Mouse (Mus musculus) heart, embryonic 10.5 days (tissue): ENCODE data around the gene Xylt1. TPM values are rescaled to one million over a fixed set of nuclear protein-coding genes. Genes with fewer than 3 reads are reported as not detected.

Experiments
- DNase-seq: peaks from one replicate; pipeline ENCODE4 v3.0.0-alpha.2; 2017; ENCODE audit warnings: low spot score
- H3K27ac ChIP-seq: fragments of 300-500 bp; sonication (generic); 2 replicates; pipeline ENCODE4 v1.5.1; 2016; ENCODE audit warnings: mild to moderate bottlenecking
- H3K27me3 ChIP-seq: fragments of 300-500 bp; sonication (generic); 2 replicates; pipeline ENCODE4 v1.6.1; 2016; ENCODE audit warnings: mild to moderate bottlenecking; ENCODE audit not compliant: poor library complexity, insufficient read depth, severe bottlenecking
- H3K36me3 ChIP-seq: fragments of 300-500 bp; sonication (generic); 2 replicates; pipeline ENCODE4 v1.6.1; 2016; ENCODE audit warnings: mild to moderate bottlenecking, moderate library complexity
- H3K4me1 ChIP-seq: fragments of 300-500 bp; sonication (generic); 2 replicates; pipeline ENCODE4 v1.6.1; 2016; ENCODE audit warnings: mild to moderate bottlenecking
- H3K4me3 ChIP-seq: fragments of 300-500 bp; sonication (generic); 2 replicates; pipeline ENCODE4 v1.5.1; 2016; ENCODE audit warnings: mild to moderate bottlenecking, moderate library complexity
- H3K9me3 ChIP-seq: fragments of 300-500 bp; sonication (generic); 2 replicates; pipeline ENCODE4 v1.6.1; 2016; ENCODE audit warnings: mild to moderate bottlenecking, moderate library complexity
- WGBS: fragments of 180-500 bp; shearing (Covaris S2); methylation state at CpG from one replicate; pipeline ENCODE4 v1.1.7; 2016; 5-methylcytosine and 5-hydroxymethylcytosine counted together
- polyA plus RNA-seq: library from polyadenylated mRNA; unstranded; fragments of >200 nt; fragmentation: Nextera tagmentation; extraction: Ambion mirVana; gene quantifications from 2 replicates; pipeline ENCODE4 v1.2.1, GENCODE M21; 2016

Xylt1 gene
- polyA plus RNA-seq, 1 experiment from 2014 or later: 1.8 TPM

GRCm38 (mm10) chr7:117429895-117430294 lies 49.1 kb downstream of the Xylt1 start:
- WGBS: 62% methylated on average over 3 of the region's 3 CpGs
- peaks cover 40% of the 10 kb centered on the region for H3K4me1 ChIP-seq

GRCm38 (mm10) chr7:117430361-117430935 lies 49.7 kb downstream of the Xylt1 start:
- Histone ChIP-seq H3K4me1 (peaks cover 45% of the 10 kb centered on the region), H3K9me3 (no peaks in the 10 kb centered on the region), H3K36me3 (no peaks in the 10 kb centered on the region), H3K27me3 (no peaks in the 10 kb centered on the region), H3K27ac (0 out of 2 replicates have a peak overlapping the region, but pooled peaks have one; percentile 29), H3K4me3 (no peak overlapping the region)
- no peak for DNase-seq
- 84% methylated on average over 5 of the region's 5 CpGs for WGBS

More at GRCm38 (mm10) chr7:117429895-117430294, 49.1 kb downstream of the Xylt1 start:
- Histone ChIP-seq H3K4me3 (no peak overlapping the region), H3K27ac (peak overlapping the region; percentile 29), H3K36me3 (no peaks in the 10 kb centered on the region), H3K9me3 (no peaks in the 10 kb centered on the region), H3K27me3 (no peaks in the 10 kb centered on the region)
- no peak for DNase-seq

GRCm38 (mm10) chr7:117433641-117434040 lies 52.9 kb downstream of the Xylt1 start:
- Histone ChIP-seq H3K9me3 (no peaks in the 10 kb centered on the region), H3K4me1 (peaks cover 48% of the 10 kb centered on the region), H3K27me3 (no peaks in the 10 kb centered on the region), H3K4me3 (no peak overlapping the region), H3K27ac (no peak overlapping the region), H3K36me3 (no peaks in the 10 kb centered on the region)
- DNase-seq: no peak
- WGBS: 76% methylated on average over 9 of the region's 9 CpGs

GRCm38 (mm10) chr7:117435091-117435490 lies 54.3 kb downstream of the Xylt1 start:
- 74% methylated on average over 3 of the region's 3 CpGs for WGBS
- DNase-seq: no peak
- Histone ChIP-seq H3K4me3 (no peak overlapping the region), H3K27me3 (no peaks in the 10 kb centered on the region), H3K9me3 (no peaks in the 10 kb centered on the region), H3K4me1 (peaks cover 41% of the 10 kb centered on the region), H3K27ac (no peak overlapping the region; the same call in 1 of the 2 replicates), H3K36me3 (no peaks in the 10 kb centered on the region)

- Histone ChIP-seq H3K4me3 (no peak overlapping the region), H3K27ac (0 out of 2 replicates have a peak overlapping the region, but pooled peaks have one; percentile 39), H3K36me3 (no peaks in the 10 kb centered on the region), H3K4me1 (peaks cover 38% of the 10 kb centered on the region), H3K27me3 (no peaks in the 10 kb centered on the region), H3K9me3 (no peaks in the 10 kb centered on the region)
- 86% methylated on average over 12 of the region's 12 CpGs for WGBS
- no peak for DNase-seq
These were observed 55.1 kb downstream of the Xylt1 start for GRCm38 (mm10) chr7:117435730-117436441.

GRCm38 (mm10) chr7:117436892-117437291 lies 56.1 kb downstream of the Xylt1 start:
- H3K27ac ChIP-seq: no peak overlapping the region

GRCm38 (mm10) chr7:117440994-117441393 lies 60.2 kb downstream of the Xylt1 start:
- Histone ChIP-seq H3K4me3 (no peak overlapping the region), H3K4me1 (peaks cover 41% of the 10 kb centered on the region), H3K36me3 (no peaks in the 10 kb centered on the region), H3K27ac (no peak overlapping the region), H3K9me3 (no peaks in the 10 kb centered on the region), H3K27me3 (no peaks in the 10 kb centered on the region)
- no peak for DNase-seq
- WGBS: 83% methylated on average over 3 of the region's 3 CpGs

More at GRCm38 (mm10) chr7:117436892-117437291, 56.1 kb downstream of the Xylt1 start:
- peaks cover 42% of the 10 kb centered on the region for H3K4me1 ChIP-seq
- H3K9me3 ChIP-seq: no peaks in the 10 kb centered on the region
- H3K36me3 ChIP-seq: no peaks in the 10 kb centered on the region
- 78% methylated on average over 11 of the region's 11 CpGs for WGBS
- DNase-seq: no peak
- no peak overlapping the region for H3K4me3 ChIP-seq
- no peaks in the 10 kb centered on the region for H3K27me3 ChIP-seq

GRCm38 (mm10) chr7:117442639-117443038 lies 61.9 kb downstream of the Xylt1 start:
- no peaks in the 10 kb centered on the region for H3K27me3 ChIP-seq
- DNase-seq: no peak
- peaks cover 31% of the 10 kb centered on the region for H3K4me1 ChIP-seq
- H3K27ac ChIP-seq: no peak overlapping the region
- WGBS: 81% methylated on average over 2 of the region's 2 CpGs
- H3K4me3 ChIP-seq: no peak overlapping the region
- H3K36me3 ChIP-seq: no peaks in the 10 kb centered on the region
- H3K9me3 ChIP-seq: no peaks in the 10 kb centered on the region

- peaks cover 31% of the 10 kb centered on the region for H3K4me1 ChIP-seq
- H3K27me3 ChIP-seq: no peaks in the 10 kb centered on the region
- no peak overlapping the region for H3K4me3 ChIP-seq
- H3K9me3 ChIP-seq: no peaks in the 10 kb centered on the region
- no peaks in the 10 kb centered on the region for H3K36me3 ChIP-seq
- H3K27ac ChIP-seq: no peak overlapping the region
- no peak for DNase-seq
- WGBS: 90% methylated on average over 7 of the region's 7 CpGs
These were observed 62.4 kb downstream of the Xylt1 start for GRCm38 (mm10) chr7:117443215-117443614.

- no peaks in the 10 kb centered on the region for H3K27me3 ChIP-seq
- no peaks in the 10 kb centered on the region for H3K9me3 ChIP-seq
- no peak overlapping the region for H3K4me3 ChIP-seq
- peak overlapping the region; percentile 64 for H3K27ac ChIP-seq
- 21% methylated on average over 3 of the region's 3 CpGs for WGBS
- no peaks in the 10 kb centered on the region for H3K36me3 ChIP-seq
- no peak for DNase-seq
- peaks cover 34% of the 10 kb centered on the region for H3K4me1 ChIP-seq
These were observed 64.7 kb downstream of the Xylt1 start for GRCm38 (mm10) chr7:117445471-117445870.

GRCm38 (mm10) chr7:117449605-117450004 lies 68.8 kb downstream of the Xylt1 start:
- no peaks in the 10 kb centered on the region for H3K9me3 ChIP-seq

GRCm38 (mm10) chr7:117451212-117451611 lies 70.4 kb downstream of the Xylt1 start:
- H3K9me3 ChIP-seq: no peaks in the 10 kb centered on the region
- H3K4me3 ChIP-seq: no peak overlapping the region

More at GRCm38 (mm10) chr7:117449605-117450004, 68.8 kb downstream of the Xylt1 start:
- no peaks in the 10 kb centered on the region for H3K27me3 ChIP-seq
- H3K4me3 ChIP-seq: no peak overlapping the region
- H3K4me1 ChIP-seq: peaks cover 45% of the 10 kb centered on the region
- H3K27ac ChIP-seq: no peak overlapping the region
- no peaks in the 10 kb centered on the region for H3K36me3 ChIP-seq
- 91% methylated on average over 5 of the region's 5 CpGs for WGBS
- no peak for DNase-seq

GRCm38 (mm10) chr7:117452269-117452668 lies 71.5 kb downstream of the Xylt1 start:
- Histone ChIP-seq H3K4me3 (no peak overlapping the region), H3K36me3 (no peaks in the 10 kb centered on the region), H3K27me3 (no peaks in the 10 kb centered on the region), H3K4me1 (peaks cover 32% of the 10 kb centered on the region), H3K27ac (peak overlapping the region; percentile 59; the same call in 1 of the 2 replicates), H3K9me3 (no peaks in the 10 kb centered on the region)
- 62% methylated on average over 2 of the region's 2 CpGs for WGBS
- no peak for DNase-seq

More at GRCm38 (mm10) chr7:117451212-117451611, 70.4 kb downstream of the Xylt1 start:
- no peak for DNase-seq
- Histone ChIP-seq H3K36me3 (no peaks in the 10 kb centered on the region), H3K27me3 (no peaks in the 10 kb centered on the region), H3K4me1 (peaks cover 34% of the 10 kb centered on the region), H3K27ac (peak overlapping the region; percentile 73)
